Mouse (Mus musculus) brain, embryonic 14.5 days (tissue): Measurements from ENCODE around the gene Zbtb25. TPM values are rescaled to one million over a fixed set of nuclear protein-coding genes. Genes with fewer than 3 reads are reported as not detected.

Source experiments
- DNase-seq: peaks from one replicate; pipeline ENCODE4 v3.0.0-alpha.2; 2011; ENCODE audit warnings: low read depth
- CTCF ChIP-seq: fragments of 200-500 bp; IDR thresholded peaks from 2 replicates; pipeline ENCODE4 v1.5.1; 2012; ENCODE audit warnings: inconsistent platforms, mild to moderate bottlenecking, moderate library complexity, borderline replicate concordance; ENCODE audit not compliant: insufficient read depth, insufficient read length; ENCODE audit errors: extremely low read depth
- POLR2A ChIP-seq: fragments of 200-500 bp; IDR thresholded peaks from 2 replicates; pipeline ENCODE4 v1.6.1; 2012; ENCODE audit warnings: mild to moderate bottlenecking, inconsistent platforms, borderline replicate concordance; ENCODE audit not compliant: poor library complexity, insufficient read depth, insufficient read length, severe bottlenecking; ENCODE audit errors: extremely low read depth
- polyA plus RNA-seq: library from polyadenylated mRNA; depleted of rRNA; stranded (reverse); fragments of >200 nt; gene quantifications from 2 replicates; pipeline ENCODE4 v1.2.3, GENCODE M21; 2012

Gene Zbtb25
- polyA plus RNA-seq, 1 experiment: 22.3 TPM

DNA sequence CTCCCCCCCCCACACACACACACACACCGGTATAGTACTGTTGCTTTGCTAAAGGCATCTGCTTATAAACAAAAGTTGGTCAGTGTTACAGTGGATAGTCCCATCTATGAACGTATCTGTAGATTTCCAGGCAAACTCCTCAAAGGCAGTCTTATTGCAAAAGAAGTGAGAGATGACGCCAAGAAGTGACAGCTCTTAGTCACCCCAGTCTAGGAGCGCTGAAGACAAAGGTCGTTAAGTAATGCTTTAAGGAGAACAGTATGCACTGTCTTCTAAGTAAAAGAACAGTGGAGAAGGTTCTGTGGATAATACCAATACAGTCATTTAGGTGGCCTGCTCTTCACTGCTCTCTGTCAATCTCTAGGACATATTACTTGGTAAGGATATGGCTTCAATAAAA, 23.6 kb upstream of the Zbtb25 start:
- no peak for TF ChIP-seq CTCF
- TF ChIP-seq POLR2A: no peak
- DNase-seq: no peak

DNA sequence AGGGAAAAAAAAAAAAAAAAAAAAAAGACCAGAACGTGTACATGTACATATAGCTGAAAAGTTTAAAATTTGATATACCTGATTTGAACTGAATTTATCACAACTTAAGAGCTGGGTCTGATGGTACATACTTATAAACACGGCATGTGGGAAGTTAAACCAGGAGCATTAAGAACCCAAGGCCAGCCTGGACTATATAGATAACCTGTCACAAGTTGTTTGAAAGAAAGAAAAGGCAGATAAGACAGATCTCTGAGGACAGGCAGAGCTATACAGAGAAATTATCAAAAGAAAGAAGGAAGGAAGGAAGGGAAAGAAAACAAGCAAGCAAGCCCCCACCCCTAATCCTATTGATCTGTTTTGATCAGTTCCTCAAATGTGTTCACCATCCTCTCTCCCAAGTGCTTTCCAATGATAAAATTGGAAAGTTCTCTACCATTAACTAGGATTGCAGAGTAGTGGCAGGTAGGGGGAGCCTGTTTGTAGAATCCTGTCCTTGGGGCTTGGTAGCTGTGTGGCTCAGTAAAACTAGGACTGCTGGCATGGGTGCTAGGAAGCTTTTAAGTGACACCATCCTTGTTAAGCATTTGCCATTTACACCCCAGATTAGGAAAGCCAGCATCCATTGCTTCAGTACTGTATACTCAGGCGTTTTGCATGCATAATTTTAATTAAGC, 22.3 kb upstream of the Zbtb25 start:
- DNase-seq: no peak
- TF ChIP-seq POLR2A (no peak), CTCF (no peak)

DNA sequence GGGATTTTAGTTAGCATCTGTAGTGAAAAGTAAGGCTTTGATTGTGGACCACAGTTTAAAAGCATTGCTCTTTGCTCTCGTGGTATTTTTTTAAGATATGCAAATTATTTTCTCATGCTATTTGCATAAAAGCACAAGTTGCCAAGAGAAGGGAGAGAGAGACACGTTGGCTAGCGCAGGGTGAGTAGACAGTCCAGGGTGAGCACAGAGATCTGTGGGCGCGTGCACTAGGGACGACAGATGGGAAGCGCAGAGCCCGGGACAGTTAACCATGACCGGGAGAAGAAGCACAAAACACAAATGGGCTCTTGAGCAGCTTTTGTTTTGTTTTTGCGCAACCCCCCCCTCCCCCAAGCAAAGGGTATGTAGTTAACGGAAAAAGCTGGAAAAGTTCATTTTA, 19.4 kb upstream of the Zbtb25 start:
- no peak for TF ChIP-seq POLR2A
- peak; percentile 70 for DNase-seq

DNA sequence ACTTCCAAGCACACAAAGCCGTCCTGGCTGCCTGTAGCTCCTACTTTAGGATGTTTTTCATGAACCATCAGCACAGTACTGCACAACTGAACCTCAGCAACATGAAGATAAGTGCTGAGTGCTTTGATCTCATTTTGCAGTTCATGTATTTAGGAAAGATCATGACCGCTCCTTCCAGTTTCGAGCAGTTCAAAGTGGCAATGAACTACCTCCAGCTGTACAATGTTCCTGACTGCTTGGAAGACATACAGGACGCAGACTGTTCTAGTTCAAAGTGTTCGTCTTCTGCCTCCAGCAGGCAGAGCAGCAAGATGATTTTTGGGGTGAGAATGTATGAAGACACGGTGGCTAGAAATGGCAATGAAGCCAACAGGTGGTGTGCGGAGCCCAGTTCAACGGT, 15.9 kb upstream of the Zbtb25 start:
- no peak for DNase-seq
- TF ChIP-seq CTCF: no peak
- TF ChIP-seq POLR2A: no peak

DNA sequence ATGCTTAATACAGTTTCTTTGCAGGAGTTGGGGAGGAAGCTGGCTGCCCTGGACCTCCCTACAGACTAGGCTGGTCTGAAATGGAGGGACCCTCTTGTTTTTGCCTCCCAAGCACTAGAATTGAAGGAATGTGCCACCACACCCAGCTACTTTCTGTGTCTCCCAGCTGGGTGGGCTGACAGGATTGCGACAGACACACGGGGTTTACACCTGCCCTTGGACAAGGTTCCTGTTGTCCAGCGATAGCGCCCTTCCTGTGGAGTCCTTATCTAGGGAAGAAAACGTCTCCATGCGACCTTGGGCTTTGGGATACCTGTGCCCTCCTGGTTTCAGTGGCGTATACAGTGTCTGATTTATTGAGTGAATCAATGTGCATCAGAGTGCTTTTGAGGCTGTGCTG, 10.7 kb upstream of the Zbtb25 start:
- TF ChIP-seq CTCF (no peak), POLR2A (no peak)
- no peak for DNase-seq

DNA sequence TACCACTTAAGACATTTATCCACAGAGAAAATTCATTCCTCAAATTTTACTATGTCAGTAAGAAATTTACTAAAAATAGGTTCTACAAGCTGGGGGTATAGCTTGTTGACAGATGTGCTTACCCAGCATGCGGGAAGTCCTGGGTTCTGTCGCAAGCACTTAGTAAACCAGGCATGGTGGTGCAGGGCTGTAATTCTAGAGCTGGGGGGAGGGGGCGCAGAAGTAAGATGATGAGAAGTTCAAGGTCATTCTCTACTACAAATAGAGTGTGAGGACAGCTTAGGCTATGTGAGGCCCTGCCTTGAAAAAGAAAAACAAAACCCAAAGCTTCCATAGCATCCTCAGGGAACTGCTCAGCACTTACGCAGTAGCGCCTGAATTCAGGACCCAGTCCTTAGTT, 9.2 kb upstream of the Zbtb25 start:
- TF ChIP-seq CTCF (no peak), POLR2A (no peak)
- no peak for DNase-seq

DNA sequence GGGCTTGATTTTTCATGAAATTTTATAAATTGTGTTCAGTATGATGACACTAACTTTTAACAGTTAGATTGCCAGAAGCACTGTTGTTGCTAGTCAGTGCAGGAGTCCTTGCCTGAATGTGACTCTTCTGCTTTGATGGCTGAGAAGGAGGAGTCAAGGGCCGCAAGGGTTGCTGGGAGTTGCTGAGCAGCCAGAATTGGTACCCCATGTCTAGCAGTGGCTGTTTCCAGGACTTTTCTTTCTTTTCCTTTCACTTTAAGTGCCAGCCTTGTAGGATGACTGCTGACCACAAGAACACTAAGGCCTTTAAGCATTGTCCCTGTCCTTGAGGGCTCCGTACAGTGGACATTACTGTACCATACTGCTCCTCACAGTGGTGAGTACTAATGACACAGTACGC, 8.3 kb upstream of the Zbtb25 start:
- DNase-seq: no peak
- no peak for TF ChIP-seq POLR2A
- no peak for TF ChIP-seq CTCF

DNA sequence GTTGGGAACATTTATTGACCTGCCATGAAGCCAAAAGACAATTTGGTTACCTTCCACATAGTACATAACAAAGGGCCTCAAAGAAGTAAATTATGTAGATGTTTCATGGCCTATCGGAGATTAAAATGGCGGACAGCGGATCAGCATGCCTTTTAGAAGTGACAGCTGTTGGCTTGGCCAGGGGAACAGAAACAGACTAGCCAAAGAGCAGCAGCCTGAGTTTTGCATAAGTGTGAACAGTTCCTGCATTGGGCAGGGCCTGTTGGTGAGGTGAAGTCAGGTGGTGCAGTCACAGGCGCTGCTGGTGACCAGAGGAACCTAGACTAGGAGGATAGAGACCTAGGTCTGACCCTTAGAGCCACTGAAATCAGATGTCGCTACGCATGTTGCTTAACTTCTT, 7.7 kb upstream of the Zbtb25 start:
- no peak for DNase-seq
- TF ChIP-seq POLR2A (no peak), CTCF (no peak)

DNA sequence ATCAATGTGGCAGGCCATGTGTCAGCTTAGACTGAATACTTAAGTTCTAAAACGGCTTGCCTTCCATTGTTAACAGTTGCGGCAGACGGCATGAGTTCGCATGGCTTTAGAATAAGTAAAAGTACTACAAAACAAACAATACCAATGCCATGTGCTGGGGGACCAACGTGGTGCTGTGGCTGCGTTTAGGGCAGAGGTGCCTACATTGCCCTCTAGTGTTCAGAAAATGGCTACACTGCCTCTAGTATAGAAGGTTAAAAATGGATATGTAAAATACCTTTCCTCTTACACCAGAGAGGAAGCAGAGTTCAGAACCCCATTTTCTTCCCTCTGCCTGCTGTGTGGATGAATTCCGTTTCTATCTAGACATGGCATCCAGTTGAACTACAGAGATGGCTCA, 7.2 kb upstream of the Zbtb25 start:
- peak; percentile 50 for DNase-seq
- TF ChIP-seq CTCF (peak; percentile 56; the same call in 1 of the 2 replicates), POLR2A (no peak)

DNA sequence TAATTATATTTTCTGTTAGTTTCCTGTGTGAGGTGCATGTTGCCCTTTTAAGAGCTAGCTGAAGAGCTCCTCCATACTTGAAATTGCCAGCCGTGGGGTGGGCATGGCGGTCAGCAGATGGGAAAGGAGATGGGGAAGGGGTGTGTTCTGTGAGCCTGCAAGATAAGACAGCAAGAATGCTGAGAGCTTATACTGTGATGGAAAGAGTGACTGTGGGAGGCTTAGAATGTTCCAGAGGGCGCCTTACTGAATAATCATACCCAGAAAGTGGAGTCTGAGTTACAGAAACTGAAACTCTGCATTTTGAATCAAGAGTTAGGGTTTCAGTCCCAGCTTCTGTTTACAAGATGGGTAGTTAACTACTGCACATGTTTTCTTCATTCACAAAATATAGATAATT, 6.1 kb upstream of the Zbtb25 start:
- DNase-seq: no peak
- TF ChIP-seq CTCF: no peak
- no peak for TF ChIP-seq POLR2A

DNA sequence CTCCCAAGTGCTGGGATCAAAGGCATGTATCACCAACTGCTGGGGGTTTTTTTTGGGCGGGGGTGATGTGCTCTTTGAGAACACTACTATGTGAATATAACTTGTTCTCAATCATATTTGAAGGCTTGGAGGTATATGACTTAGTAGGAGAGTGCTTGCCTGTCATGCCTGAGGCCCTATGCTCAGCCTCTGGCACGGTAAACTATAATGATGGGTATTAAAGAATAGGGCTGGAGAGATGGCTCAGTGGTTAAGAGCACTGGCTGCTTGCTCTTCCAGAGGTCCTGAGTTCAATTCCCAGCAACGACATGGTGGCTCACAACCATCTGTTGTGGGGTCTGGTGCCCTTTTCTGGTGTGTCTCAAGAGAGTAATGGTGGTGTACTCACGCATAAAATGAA, 5.5 kb upstream of the Zbtb25 start:
- no peak for TF ChIP-seq POLR2A
- TF ChIP-seq CTCF: no peak
- DNase-seq: no peak

DNA sequence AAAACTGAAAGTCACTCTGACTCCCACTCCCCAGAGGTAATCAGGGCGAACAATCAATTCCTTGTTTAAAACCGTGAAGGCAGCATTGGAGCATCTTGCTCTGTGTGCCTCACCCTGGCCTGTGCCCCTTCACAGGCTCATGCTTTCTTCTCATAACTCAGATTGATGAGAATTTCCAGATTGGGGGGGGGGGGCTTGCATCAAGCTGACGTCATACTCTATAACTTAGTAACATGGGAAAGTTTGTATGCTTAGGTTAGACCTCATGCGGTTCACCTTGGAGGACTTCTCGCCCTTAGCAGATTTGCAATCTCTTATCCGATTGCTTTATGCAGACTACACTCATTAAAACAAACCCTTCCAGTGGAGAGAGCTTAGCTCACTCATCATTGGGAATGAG, 4.6 kb upstream of the Zbtb25 start:
- DNase-seq: no peak
- TF ChIP-seq CTCF (no peak), POLR2A (no peak)
